Mouse (Mus musculus) hindbrain, embryonic 14.5 days (tissue): ENCODE measurements around the gene Ncstn. TPM values are rescaled to one million over a fixed set of nuclear protein-coding genes. Genes with fewer than 3 reads are reported as not detected.

Experiments
- ATAC-seq: fragments of 200-750 bp; cut with Nextera tagmentation; 2 replicates; pipeline ENCODE4 v1.8.0; 2017; ENCODE audit warnings: moderate number of reproducible peaks, mild to moderate bottlenecking, moderate TSS enrichment, moderate library complexity; ENCODE audit not compliant: low FRiP score
- DNase-seq: peaks from one replicate; pipeline ENCODE4 v3.0.0-alpha.2; 2015; ENCODE audit warnings: low spot score
- H3K27ac ChIP-seq: fragments of 300-500 bp; sonication (generic); 2 replicates; pipeline ENCODE4 v1.5.1; 2014; ENCODE audit warnings: mild to moderate bottlenecking, moderate library complexity
- H3K27me3 ChIP-seq: fragments of 300-500 bp; sonication (generic); 2 replicates; pipeline ENCODE4 v1.6.1; 2014; ENCODE audit warnings: mild to moderate bottlenecking, low read length, mixed read lengths; ENCODE audit not compliant: control insufficient read depth, insufficient read depth
- H3K36me3 ChIP-seq: fragments of 300-500 bp; sonication (generic); replicated peaks from 2 replicates; pipeline ENCODE4 v1.6.1; 2014; ENCODE audit not compliant: control insufficient read depth, insufficient read depth
- H3K4me1 ChIP-seq: fragments of 300-500 bp; sonication (generic); replicated peaks from 2 replicates; pipeline ENCODE4 v1.6.1; 2014; ENCODE audit warnings: antibody characterized with exemption, low read length, mixed read lengths; ENCODE audit not compliant: control insufficient read depth, insufficient read depth
- H3K4me2 ChIP-seq: fragments of 300-500 bp; sonication (generic); replicated peaks from 2 replicates; pipeline ENCODE4 v1.6.1; 2014; ENCODE audit warnings: mild to moderate bottlenecking, moderate library complexity
- H3K4me3 ChIP-seq: fragments of 300-500 bp; sonication (generic); replicated peaks from 2 replicates; pipeline ENCODE4 v1.5.1; 2014; ENCODE audit warnings: mild to moderate bottlenecking, low read length
- H3K9ac ChIP-seq: fragments of 300-500 bp; sonication (generic); 2 replicates; pipeline ENCODE4 v1.6.1; 2014
- H3K9me3 ChIP-seq: fragments of 300-500 bp; sonication (generic); 2 replicates; pipeline ENCODE4 v1.6.1; 2016; ENCODE audit warnings: low read length; ENCODE audit not compliant: control insufficient read depth
- WGBS: fragments of 180-500 bp; shearing (Covaris S2); extraction: QIAGEN DNeasy Blood & Tissue Kit; methylation state at CpG from one replicate; pipeline ENCODE4 v1.1.7; 2014; 5-methylcytosine and 5-hydroxymethylcytosine counted together
- polyA plus RNA-seq: library from polyadenylated mRNA; unstranded; fragments of >200 nt; fragmentation: Nextera tagmentation; extraction: Ambion mirVana; gene quantifications from 2 replicates; pipeline ENCODE4 v1.2.1, GENCODE M21; 2014

Gene Ncstn
- polyA plus RNA-seq, 1 experiment from 2014 or later = 111 TPM

DNA sequence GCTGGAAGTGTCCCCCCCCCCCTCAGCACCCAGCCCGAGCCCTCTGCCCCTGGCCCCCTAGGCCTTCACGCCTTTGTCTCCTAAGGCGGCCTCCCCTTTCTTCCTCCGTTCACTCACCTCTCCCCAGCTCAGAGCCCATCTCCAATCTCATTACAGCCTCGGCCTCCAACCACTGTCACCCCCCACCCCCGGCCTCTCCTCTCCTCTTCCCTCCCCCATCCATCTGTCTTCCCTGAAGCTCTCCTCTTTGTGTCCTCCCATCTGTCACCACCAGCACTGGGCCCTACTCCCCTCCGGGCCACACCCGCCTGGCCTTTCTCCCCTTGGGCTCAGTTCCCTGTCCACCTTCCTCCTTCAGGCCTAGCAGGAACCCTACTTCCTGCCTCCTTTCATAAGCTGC is 21.4 kb downstream of the Ncstn start:
- Histone ChIP-seq H3K27me3 (no peaks in the 10 kb centered on the region), H3K27ac (peak overlapping the region; percentile 70), H3K9me3 (no peaks in the 10 kb centered on the region), H3K9ac (no peak overlapping the region), H3K4me1 (peaks cover 24% of the 10 kb centered on the region), H3K4me2 (no peak overlapping the region), H3K4me3 (no peak overlapping the region), H3K36me3 (peaks cover 22% of the 10 kb centered on the region)
- DNase-seq = no peak
- ATAC-seq = peak; percentile 18; the same call in 1 of the 2 replicates
- WGBS = 9% methylated on average over 8 of the region's 8 CpGs

DNA sequence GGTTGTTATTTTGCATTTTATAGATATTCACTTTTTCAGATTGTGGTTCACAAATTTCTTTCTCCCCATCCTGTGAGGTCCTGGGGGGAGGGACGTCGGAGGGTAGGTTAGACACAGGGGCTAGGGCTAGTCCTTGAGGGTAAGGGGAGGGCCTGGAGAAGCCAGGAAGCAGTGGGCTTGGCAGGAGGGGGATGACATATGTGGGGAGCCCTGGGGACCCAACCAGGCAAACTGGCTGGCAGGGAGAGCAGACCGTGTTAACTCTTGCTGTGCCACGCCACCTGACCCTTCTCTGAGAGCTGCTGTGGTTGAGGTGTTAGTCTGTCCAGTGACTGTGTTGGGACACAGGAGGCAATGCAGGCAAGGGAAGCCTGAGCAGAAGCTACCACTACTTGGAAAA is 21.9 kb downstream of the Ncstn start:
- no peak for DNase-seq
- Histone ChIP-seq H3K27me3 (no peaks in the 10 kb centered on the region), H3K4me1 (peaks cover 24% of the 10 kb centered on the region), H3K27ac (peak overlapping the region; percentile 70), H3K4me3 (no peak overlapping the region), H3K9ac (no peak overlapping the region), H3K36me3 (peaks cover 16% of the 10 kb centered on the region), H3K4me2 (no peak overlapping the region), H3K9me3 (no peaks in the 10 kb centered on the region)
- ATAC-seq = peak; percentile 51
- whole genome bisulfite sequencing = 17% methylated on average over 4 of the region's 4 CpGs

DNA sequence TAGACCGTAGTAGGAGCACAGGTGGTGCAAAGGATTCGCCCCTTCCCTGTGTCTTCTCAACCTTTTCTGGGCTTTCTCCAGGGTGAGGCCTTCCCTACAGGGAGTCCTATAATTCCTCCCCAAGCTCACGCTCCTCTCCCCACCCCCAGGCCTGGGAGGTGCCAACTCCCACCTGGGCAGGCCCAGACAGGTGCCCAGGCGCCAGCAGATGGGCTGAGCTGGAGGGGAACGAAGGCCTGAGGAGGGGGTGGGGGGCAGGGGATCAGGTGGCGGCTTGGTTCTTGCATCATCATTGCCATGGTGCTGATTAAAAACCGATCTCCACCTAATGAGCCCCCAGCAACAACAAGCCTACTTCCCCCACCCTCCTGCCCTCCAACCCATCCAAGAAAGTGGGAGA is 23.7 kb downstream of the Ncstn start:
- ATAC-seq = 0 out of 2 replicates have a peak, but pooled peaks have one; percentile 1
- no peaks in the 10 kb centered on the region for H3K9me3 ChIP-seq
- H3K4me1 ChIP-seq = peaks cover 25% of the 10 kb centered on the region
- no peak overlapping the region for H3K4me2 ChIP-seq
- H3K4me3 ChIP-seq = no peak overlapping the region
- 0 out of 2 replicates have a peak, but pooled peaks cover under 1% of the 10 kb centered on the region for H3K36me3 ChIP-seq
- 28% methylated on average over 7 of the region's 7 CpGs for whole genome bisulfite sequencing
- no peak overlapping the region for H3K9ac ChIP-seq
- no peak for DNase-seq
- no peaks in the 10 kb centered on the region for H3K27me3 ChIP-seq
- peak overlapping the region; percentile 78; the same call in 1 of the 2 replicates for H3K27ac ChIP-seq

DNA sequence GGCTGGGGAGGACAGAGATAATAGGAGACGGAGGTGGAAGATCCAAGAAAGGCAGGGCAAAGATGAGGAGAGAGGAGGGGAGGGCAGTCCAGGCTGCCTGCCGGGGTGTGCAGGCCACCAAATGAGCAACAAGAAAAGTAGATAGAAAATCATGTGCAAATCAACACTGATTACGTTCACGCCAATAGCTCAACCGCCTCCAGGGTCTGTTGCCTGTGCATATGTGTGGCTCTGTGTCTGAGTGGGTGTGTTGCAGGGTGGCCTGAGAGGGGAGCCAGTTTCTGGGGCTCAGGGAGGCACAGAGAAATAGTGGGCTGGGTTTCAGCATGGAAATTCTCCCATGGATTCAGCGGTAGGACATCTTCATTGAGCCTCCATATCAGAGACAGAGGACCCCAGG is 24.3 kb downstream of the Ncstn start:
- H3K27me3 ChIP-seq = no peaks in the 10 kb centered on the region
- no peaks in the 10 kb centered on the region for H3K36me3 ChIP-seq
- peaks cover 31% of the 10 kb centered on the region for H3K4me1 ChIP-seq
- no peaks in the 10 kb centered on the region for H3K9me3 ChIP-seq
- ATAC-seq (no peak), DNase-seq (no peak)
- H3K4me3 ChIP-seq = no peak overlapping the region
- H3K9ac ChIP-seq = no peak overlapping the region
- H3K27ac ChIP-seq = peak overlapping the region; percentile 78
- 0 out of 2 replicates have a peak overlapping the region, but pooled peaks have one; percentile 9 for H3K4me2 ChIP-seq
- 33% methylated on average over 6 of the region's 6 CpGs for WGBS

DNA sequence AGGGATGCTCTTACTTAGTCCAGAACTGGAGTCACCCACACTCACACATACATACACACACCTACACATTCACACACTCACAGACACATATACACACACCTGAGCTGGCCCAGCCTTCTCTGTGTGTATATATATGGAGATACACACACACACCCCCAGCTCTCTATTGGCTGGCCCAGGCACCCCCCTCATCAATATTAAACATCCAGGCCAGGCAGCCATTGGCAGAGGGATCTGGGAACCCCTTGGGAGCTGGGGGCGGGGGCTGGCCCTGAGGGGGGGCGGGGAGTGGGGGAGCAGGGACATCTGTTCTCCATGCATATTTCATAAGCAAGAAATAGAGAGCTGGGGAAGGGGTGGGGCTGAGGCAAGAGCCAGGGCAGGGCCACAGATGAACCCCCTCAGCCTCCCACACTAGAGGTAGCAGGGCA is 25.1 kb downstream of the Ncstn start, which contains the start of gene Nhlh1:
TSS of gene Nhlh1 (minus strand) at position 83 of the 431 bp plus-strand sequence.
- no peaks in the 10 kb centered on the region for H3K27me3 ChIP-seq
- peak within 1 kb of the TSS; percentile 45; the same call in 1 of the 2 replicates for H3K9ac ChIP-seq
- peak within 1 kb of the TSS; percentile 78 for H3K27ac ChIP-seq
- peak; percentile 66 for ATAC-seq
- no peaks in the 10 kb centered on the region for H3K36me3 ChIP-seq
- peak within 1 kb of the TSS; percentile 36 for H3K4me3 ChIP-seq
- 6% methylated on average over 2 of the region's 2 CpGs for WGBS
- H3K4me2 ChIP-seq = peak within 1 kb of the TSS; percentile 66
- no peak for DNase-seq
- peaks cover 38% of the 10 kb centered on the region for H3K4me1 ChIP-seq
- no peaks in the 10 kb centered on the region for H3K9me3 ChIP-seq

DNA sequence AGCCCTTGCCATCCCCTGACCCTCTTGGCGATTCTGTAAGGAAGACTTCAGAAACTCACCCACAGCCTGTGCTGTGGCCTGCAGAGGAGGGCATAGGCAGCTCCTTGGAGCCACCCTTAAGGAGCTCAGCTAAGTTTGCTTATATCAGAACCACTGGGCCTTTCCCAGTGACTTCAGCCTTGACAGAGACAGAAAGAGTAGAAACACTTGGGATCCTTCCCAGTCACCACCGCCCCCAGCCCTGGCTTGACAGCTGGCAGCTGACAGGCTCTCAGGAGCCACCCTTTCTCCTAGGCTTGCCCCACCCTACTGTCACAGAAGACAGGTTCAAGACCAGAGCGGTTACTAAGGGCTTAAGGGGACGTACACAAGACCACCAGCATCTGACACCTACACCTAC is 26.3 kb downstream of the Ncstn start:
- Histone ChIP-seq H3K27me3 (no peaks in the 10 kb centered on the region), H3K9ac (no peak overlapping the region), H3K4me3 (peak overlapping the region; percentile 36), H3K4me2 (peak overlapping the region; percentile 66), H3K4me1 (peaks cover 37% of the 10 kb centered on the region), H3K27ac (no peak overlapping the region), H3K9me3 (no peaks in the 10 kb centered on the region), H3K36me3 (no peaks in the 10 kb centered on the region)
- DNase-seq (no peak), ATAC-seq (no peak)
- WGBS = 59% methylated on average over 4 of the region's 4 CpGs

DNA sequence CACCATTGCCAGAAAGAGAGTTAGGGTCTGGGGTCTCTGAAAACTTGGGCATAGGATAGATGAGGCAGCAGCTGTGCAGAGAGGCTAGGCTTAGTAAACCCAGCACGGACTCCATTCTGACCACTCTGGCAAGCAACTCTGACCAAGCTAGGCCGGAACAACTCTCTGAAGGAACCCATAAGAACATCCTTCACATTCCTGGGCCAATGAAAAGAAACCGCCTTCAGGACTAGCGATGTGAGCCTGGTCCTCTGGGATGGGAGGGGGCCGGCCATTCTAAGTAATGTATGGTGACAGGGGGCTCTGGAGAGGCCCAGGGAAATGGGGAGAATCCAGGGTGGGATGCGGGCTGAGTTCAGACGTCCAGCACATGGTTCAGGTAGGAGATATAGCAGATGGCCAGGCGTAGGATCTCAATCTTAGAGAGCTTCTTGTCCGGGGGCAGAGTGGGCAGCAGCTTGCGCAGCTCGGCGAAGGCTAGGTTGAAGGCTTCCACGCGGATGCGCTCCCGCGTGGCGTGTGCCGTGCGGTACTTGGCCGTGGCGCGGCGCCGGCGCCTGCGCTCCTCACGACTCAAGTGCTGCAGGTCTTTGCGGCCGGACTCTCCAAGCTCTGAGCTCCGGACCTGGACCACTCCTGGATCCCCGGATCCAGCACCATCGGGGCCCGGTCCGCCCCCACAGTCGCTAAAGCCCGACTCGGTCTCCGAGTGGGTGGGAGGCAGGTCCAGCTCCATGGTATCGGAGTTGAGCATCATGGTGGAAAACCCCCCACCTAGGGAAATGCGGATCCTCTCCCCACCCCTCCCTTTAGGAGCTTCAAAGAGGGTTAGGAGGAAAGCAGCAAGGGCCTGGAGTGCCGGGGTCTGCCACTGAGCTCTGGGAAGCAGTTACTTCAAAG is 28.8 kb downstream of the Ncstn start:
- Histone ChIP-seq H3K9ac (peak overlapping the region; percentile 56), H3K27ac (0 out of 2 replicates have a peak overlapping the region, but pooled peaks have one; percentile 39), H3K4me3 (peak overlapping the region; percentile 36), H3K4me2 (peak overlapping the region; percentile 66), H3K27me3 (no peaks in the 10 kb centered on the region), H3K36me3 (no peaks in the 10 kb centered on the region), H3K9me3 (no peaks in the 10 kb centered on the region), H3K4me1 (peaks cover 38% of the 10 kb centered on the region)
- 0 out of 2 replicates have a peak, but pooled peaks have one; percentile 25 for ATAC-seq
- no peak for DNase-seq
- 3% methylated on average over 42 of the region's 42 CpGs for WGBS

DNA sequence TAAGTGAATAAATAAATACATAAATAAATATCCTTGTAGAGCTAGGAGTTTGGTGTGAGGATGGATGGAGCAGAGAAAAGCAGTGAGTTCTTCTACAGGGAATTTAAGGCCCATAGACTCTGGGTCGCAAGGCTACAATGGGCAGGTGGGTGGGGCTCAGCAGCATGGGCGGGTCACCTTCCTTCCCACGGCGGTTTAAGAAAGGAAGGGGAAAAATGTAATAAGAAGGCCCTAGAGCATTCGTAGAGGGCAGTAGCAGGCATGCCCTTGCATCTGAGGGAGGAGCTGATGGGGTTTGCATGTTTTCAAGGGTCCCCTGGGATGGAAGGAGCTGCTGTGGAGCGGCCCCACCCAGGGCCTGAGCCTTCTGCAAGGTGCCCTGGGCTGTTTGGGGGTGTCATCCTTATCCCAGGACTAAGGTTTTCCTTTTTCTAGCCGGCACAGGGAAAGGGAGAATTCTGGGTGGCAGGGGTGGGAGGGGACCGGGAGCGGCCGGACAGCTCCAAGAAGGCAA is 29.8 kb downstream of the Ncstn start:
- Histone ChIP-seq H3K27me3 (no peaks in the 10 kb centered on the region), H3K4me3 (peak overlapping the region; percentile 36), H3K9ac (peak overlapping the region; percentile 43; the same call in 1 of the 2 replicates), H3K4me1 (peaks cover 36% of the 10 kb centered on the region), H3K27ac (peak overlapping the region; percentile 33; the same call in 1 of the 2 replicates), H3K36me3 (no peaks in the 10 kb centered on the region), H3K9me3 (no peaks in the 10 kb centered on the region), H3K4me2 (peak overlapping the region; percentile 66)
- ATAC-seq = no peak
- DNase-seq = no peak
- 11% methylated on average over 10 of the region's 10 CpGs for WGBS

DNA sequence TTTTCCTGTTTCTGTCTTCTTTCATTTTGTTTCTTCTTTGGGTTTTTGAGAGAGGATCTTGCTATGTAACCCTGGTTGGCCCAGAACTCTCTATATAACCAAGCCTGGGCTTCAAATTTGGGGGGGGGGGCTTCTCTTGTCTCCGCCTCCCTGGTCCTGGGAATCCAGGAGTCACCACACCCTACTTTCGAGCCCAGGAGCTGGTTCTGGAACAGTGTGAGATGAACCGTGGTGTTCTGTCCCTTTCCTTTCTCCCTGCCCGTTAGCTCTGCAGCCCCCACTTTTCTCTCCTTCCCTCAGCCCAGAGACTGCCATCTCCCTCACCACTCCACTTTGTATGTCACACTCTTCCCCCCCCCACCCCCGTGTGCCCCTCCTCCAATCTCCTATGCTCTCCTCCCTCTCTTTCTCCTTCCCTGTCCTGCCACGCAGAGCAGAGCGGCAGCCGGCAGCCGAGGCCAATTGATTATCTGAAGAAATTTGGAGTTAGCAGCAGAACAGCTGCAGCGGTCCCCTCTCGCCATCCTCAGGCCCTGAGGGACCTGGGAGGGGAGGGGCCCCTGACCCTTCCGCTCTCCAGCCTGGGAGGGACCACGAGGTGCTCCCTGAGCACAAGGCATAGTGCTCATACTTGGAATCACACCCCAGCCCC is 33.3 kb downstream of the Ncstn start:
- peak; percentile 55 for ATAC-seq
- Histone ChIP-seq H3K4me3 (no peak overlapping the region), H3K4me2 (peak overlapping the region; percentile 21), H3K9me3 (no peaks in the 10 kb centered on the region), H3K27me3 (no peaks in the 10 kb centered on the region), H3K36me3 (no peaks in the 10 kb centered on the region), H3K27ac (peak overlapping the region; percentile 88), H3K9ac (peak overlapping the region; percentile 53), H3K4me1 (peaks cover 31% of the 10 kb centered on the region)
- DNase-seq = no peak
- 10% methylated on average over 13 of the region's 13 CpGs for WGBS
